Mouse (Mus musculus): ENCODE results near the gene Grik3. TPM values are rescaled to one million over a fixed set of nuclear protein-coding genes. Genes with fewer than 3 reads are reported as not detected.

Gene Grik3
- polyA plus RNA-seq, 1 experiment from 2014 or later: 0.23 TPM

DNA sequence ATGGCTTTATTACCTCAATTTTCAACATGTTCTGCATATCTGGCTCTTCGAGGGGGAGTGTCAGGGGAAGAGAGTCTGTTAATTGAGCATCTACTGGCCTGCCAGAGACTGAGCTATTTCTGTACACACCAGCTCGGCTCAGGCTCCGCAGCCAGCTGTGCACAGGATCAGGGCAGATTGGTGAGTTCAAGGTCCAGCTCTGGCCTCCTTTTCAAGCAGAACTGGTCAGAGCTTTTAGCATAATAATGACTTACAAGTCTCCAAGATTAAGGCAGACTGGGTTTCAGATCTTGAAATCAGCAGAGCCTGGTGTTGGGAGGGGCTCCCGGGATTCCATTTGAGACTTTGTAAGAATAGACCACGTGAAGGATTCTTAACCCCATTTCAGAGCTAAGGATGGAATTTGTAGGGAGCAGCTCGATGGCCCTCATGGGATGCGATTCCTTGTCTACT is 55.3 kb downstream of the Grik3 start:
- no peaks in the 10 kb centered on the region for H3K36me3 ChIP-seq
- no peak overlapping the region for H3K27ac ChIP-seq (ENCODE audit: poor library complexity, severe bottlenecking)
- no peaks in the 10 kb centered on the region for H3K4me1 ChIP-seq (replicated peaks)
- no peak overlapping the region for H3K4me3 ChIP-seq
- no peak for ATAC-seq (ENCODE audit: insufficient number of reproducible peaks, low FRiP score)
- WGBS: 52% methylated on average over 7 of the region's 7 CpGs
- no peak overlapping the region for H3K9ac ChIP-seq
- H3K27me3 ChIP-seq (replicated peaks): peaks cover 41% of the 10 kb centered on the region
- H3K9me3 ChIP-seq (replicated peaks): no peaks in the 10 kb centered on the region
- no peak overlapping the region for H3K4me2 ChIP-seq

DNA sequence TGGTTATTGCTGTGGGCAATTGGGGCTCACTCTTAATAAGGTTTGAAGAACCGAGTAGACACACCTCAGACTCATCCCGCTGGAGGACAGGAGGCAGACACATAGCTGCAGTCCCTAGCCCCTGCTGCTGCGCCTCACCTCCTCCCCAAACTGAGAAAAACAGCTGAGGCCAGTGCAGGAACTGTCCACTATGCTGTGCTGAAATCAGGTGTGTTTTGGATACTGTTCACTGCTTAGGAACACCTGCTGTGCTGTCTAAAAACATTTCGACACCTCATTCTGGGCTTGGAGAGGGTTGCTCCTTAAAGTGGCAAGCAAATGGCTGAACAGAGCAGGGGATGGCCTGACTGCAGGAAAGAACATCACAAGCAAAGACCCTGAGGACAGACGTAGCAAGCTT is 57.7 kb downstream of the Grik3 start:
- Histone ChIP-seq H3K27ac (ENCODE audit: poor library complexity, severe bottlenecking) (no peak overlapping the region), H3K9me3 (replicated peaks) (no peaks in the 10 kb centered on the region), H3K36me3 (no peaks in the 10 kb centered on the region), H3K9ac (no peak overlapping the region), H3K4me1 (replicated peaks) (no peaks in the 10 kb centered on the region), H3K4me3 (no peak overlapping the region), H3K27me3 (replicated peaks) (peaks cover 39% of the 10 kb centered on the region), H3K4me2 (no peak overlapping the region)
- 51% methylated on average over 5 of the region's 5 CpGs for WGBS
- no peak for ATAC-seq (ENCODE audit: insufficient number of reproducible peaks, low FRiP score)

DNA sequence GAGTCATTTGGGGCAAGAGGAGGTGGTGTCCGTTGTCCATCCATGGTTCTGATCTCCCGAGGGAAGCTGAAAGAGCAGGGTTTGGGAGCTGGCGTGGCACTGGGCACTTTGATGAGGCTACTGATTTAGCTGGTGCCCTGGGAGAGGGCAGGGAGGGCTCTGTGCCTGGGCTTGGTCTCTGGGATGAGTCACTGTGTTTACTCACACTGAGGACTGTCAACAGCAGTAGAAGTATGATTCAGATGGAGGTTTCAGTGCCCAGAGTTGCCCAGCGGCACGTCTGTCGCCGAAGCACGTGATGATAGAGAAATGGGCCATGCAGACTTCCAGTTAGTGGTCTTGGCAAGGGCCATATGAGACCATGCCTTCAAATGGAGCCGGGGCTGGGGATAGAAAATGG is 63.3 kb downstream of the Grik3 start:
- 81% methylated on average over 9 of the region's 9 CpGs for WGBS
- H3K27me3 ChIP-seq (replicated peaks): peaks cover 15% of the 10 kb centered on the region; the same call in 1 of the 2 replicates
- H3K4me2 ChIP-seq: no peak overlapping the region
- H3K27ac ChIP-seq (ENCODE audit: poor library complexity, severe bottlenecking): no peak overlapping the region
- ATAC-seq (ENCODE audit: insufficient number of reproducible peaks, low FRiP score): no peak
- no peaks in the 10 kb centered on the region for H3K9me3 ChIP-seq (replicated peaks)
- H3K36me3 ChIP-seq: no peaks in the 10 kb centered on the region
- H3K9ac ChIP-seq: no peak overlapping the region
- H3K4me1 ChIP-seq (replicated peaks): no peaks in the 10 kb centered on the region
- no peak overlapping the region for H3K4me3 ChIP-seq

DNA sequence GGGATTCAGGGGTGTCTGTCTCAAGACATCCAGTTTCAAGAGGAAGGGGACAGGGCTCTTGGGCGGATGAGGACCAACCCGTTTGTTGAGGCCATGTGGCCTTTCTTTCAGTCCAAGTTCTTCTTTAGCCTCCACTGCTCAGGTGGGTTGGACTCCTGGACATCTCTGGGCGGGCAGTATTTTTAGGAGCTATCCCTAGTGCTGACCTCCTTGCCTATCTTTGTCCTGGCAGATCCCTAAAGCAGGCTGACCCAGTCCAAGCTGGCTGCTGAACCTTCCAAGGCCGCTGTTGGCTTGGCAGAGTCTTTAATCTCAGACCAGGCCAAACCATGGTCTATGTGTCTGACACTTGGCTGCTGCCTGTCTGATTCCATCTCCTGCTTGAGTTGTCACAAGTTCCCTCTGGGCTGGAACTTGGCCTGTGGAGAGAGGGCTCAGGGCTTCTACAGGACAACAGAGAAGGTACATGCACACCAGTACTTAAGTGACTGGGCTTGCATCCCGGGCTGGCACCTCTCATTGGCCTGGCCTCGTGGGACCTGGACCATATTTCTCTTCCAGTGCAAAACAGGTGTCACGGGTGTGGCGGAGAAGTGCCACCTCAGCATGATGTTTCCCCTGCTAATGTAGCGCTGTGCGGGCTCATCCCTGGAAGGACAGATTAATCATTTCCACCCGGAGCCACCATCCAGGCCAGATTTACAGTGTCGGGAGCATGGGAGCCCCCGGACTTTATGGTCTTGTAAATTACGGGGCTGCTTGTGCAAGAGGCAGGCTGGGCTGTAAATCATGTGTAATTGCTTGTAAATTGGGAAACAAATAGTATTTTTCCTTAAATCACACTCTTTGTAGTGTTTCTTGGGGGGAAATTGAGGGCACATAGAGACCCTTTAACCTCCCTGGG is 66.2 kb downstream of the Grik3 start:
- peaks cover 17% of the 10 kb centered on the region; the same call in 1 of the 2 replicates for H3K27me3 ChIP-seq (replicated peaks)
- no peaks in the 10 kb centered on the region for H3K9me3 ChIP-seq (replicated peaks)
- H3K9ac ChIP-seq: no peak overlapping the region
- H3K36me3 ChIP-seq: no peaks in the 10 kb centered on the region
- no peak overlapping the region for H3K4me2 ChIP-seq
- no peak for ATAC-seq (ENCODE audit: insufficient number of reproducible peaks, low FRiP score)
- no peaks in the 10 kb centered on the region for H3K4me1 ChIP-seq (replicated peaks)
- no peak overlapping the region for H3K4me3 ChIP-seq
- no peak overlapping the region for H3K27ac ChIP-seq (ENCODE audit: poor library complexity, severe bottlenecking)
- WGBS: 80% methylated on average over 14 of the region's 14 CpGs

DNA sequence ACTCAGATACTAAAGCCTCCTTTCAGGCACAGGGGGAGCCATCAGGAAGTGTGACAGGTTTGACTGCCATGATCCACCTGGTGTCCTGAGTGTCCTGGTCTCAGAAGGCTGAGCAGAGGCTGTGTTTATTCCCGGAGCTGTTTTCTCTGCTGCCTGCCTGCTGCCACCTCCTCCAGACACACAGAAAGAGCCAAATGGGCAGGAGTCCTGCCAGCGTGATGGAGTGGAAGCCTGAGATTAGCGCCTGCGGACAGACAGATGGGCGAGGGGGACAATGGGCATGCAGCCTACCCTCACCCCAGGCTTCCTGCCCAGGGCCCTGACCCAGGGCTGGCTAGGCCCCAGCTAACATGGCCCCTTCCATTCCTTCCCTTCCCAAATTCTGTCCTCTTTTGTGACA is 69.1 kb downstream of the Grik3 start:
- no peak overlapping the region for H3K27ac ChIP-seq (ENCODE audit: poor library complexity, severe bottlenecking)
- H3K4me2 ChIP-seq: no peak overlapping the region
- no peaks in the 10 kb centered on the region for H3K9me3 ChIP-seq (replicated peaks)
- peaks cover 19% of the 10 kb centered on the region for H3K4me1 ChIP-seq (replicated peaks)
- WGBS: 58% methylated on average over 5 of the region's 5 CpGs
- H3K27me3 ChIP-seq (replicated peaks): 0 out of 2 replicates have a peak, but pooled peaks cover 14% of the 10 kb centered on the region
- H3K4me3 ChIP-seq: no peak overlapping the region
- no peak for ATAC-seq (ENCODE audit: insufficient number of reproducible peaks, low FRiP score)
- no peaks in the 10 kb centered on the region for H3K36me3 ChIP-seq
- H3K9ac ChIP-seq: no peak overlapping the region

DNA sequence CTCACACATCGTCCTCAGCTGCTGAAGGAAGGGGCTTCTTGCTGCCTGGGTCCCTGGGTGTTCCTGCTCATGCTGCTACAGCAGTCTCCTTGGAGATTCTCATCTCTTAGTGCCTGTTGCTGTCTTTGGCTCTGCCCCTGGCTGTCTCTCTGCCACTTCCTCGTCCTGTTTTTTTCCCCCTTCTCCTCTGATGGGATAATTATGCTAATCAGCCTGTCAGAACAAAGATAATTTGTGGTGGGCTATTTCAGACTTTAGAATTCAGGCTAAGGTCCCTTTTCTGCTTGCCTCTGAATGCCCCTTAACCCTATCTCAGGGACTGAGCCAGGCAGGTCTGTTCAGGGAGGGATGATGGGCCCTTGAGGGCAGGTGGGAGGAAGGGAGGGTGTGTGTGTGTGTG is 70.3 kb downstream of the Grik3 start:
- no peaks in the 10 kb centered on the region for H3K9me3 ChIP-seq (replicated peaks)
- no peaks in the 10 kb centered on the region for H3K36me3 ChIP-seq
- H3K4me2 ChIP-seq: no peak overlapping the region
- no peak overlapping the region for H3K9ac ChIP-seq
- 31% methylated on average over 2 of the region's 2 CpGs for WGBS
- H3K4me1 ChIP-seq (replicated peaks): peaks cover 22% of the 10 kb centered on the region
- H3K4me3 ChIP-seq: no peak overlapping the region
- no peak for ATAC-seq (ENCODE audit: insufficient number of reproducible peaks, low FRiP score)
- H3K27me3 ChIP-seq (replicated peaks): 0 out of 2 replicates have a peak, but pooled peaks cover 14% of the 10 kb centered on the region
- no peak overlapping the region for H3K27ac ChIP-seq (ENCODE audit: poor library complexity, severe bottlenecking)

DNA sequence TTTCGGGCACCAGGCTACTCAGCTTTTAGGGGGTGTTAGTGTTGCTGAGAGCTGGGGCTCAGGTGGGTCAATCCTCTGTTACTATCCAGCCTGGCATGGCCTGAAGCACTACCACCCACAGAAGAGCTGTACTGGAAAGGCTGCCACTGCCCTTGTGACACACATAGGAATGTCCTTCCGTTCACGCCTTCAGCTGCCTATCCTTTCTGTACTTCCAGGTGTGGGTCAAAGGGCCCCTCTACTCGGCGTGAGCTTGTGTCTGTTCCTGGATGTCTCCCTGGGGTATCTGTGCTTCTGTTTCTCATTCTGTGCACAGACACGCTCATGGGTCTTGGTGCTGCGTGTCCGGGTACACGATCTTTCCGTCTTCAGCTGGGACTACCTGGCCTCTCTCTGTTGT is 73.1 kb downstream of the Grik3 start:
- WGBS: 79% methylated on average over 10 of the region's 10 CpGs
- Histone ChIP-seq H3K9me3 (replicated peaks) (no peaks in the 10 kb centered on the region), H3K9ac (no peak overlapping the region), H3K4me1 (replicated peaks) (peaks cover 22% of the 10 kb centered on the region), H3K4me3 (no peak overlapping the region), H3K27me3 (replicated peaks) (0 out of 2 replicates have a peak, but pooled peaks cover 11% of the 10 kb centered on the region), H3K4me2 (no peak overlapping the region), H3K36me3 (no peaks in the 10 kb centered on the region), H3K27ac (ENCODE audit: poor library complexity, severe bottlenecking) (no peak overlapping the region)
- no peak for ATAC-seq (ENCODE audit: insufficient number of reproducible peaks, low FRiP score)

DNA sequence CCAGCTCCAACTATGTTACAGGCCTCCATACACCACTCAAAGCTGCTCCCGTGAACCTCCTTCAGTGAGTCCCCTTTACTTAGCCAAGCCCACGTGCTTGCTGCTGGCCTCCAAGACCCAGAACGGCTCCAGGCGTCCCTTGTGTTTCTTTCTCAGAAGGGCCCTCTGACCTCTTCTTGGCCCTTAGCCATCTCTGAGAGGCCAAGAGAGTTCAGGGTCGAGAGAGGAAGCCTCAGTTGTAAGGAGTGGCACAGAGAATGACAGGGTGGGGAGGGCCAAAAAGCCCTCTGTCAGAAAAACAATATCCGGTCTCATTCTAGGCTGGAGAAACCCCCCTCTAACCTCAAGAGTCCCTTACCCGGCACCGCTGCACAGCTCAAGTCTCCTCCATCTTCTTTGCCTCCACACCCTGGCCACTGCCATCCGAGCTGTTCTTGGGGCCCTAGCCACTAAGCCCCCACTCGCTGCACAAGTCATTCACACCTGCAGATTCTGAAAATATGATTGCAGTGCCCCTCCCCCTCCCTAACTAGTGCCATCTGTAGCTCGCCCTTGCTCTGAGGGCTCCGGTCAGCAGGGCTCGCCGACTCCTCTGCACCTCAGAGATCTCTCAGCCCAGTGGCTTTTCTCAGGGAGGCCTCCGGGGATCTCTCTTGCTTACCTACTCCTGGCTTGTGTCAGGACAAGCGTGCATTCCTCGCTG is 73.7 kb downstream of the Grik3 start:
- H3K4me3 ChIP-seq: no peak overlapping the region
- 50% methylated on average over 17 of the region's 17 CpGs for WGBS
- no peak overlapping the region for H3K27ac ChIP-seq (ENCODE audit: poor library complexity, severe bottlenecking)
- no peaks in the 10 kb centered on the region for H3K36me3 ChIP-seq
- peaks cover 15% of the 10 kb centered on the region; the same call in 1 of the 2 replicates for H3K27me3 ChIP-seq (replicated peaks)
- H3K9ac ChIP-seq: no peak overlapping the region
- ATAC-seq (ENCODE audit: insufficient number of reproducible peaks, low FRiP score): no peak
- no peak overlapping the region for H3K4me2 ChIP-seq
- H3K9me3 ChIP-seq (replicated peaks): no peaks in the 10 kb centered on the region
- H3K4me1 ChIP-seq (replicated peaks): peaks cover 22% of the 10 kb centered on the region

DNA sequence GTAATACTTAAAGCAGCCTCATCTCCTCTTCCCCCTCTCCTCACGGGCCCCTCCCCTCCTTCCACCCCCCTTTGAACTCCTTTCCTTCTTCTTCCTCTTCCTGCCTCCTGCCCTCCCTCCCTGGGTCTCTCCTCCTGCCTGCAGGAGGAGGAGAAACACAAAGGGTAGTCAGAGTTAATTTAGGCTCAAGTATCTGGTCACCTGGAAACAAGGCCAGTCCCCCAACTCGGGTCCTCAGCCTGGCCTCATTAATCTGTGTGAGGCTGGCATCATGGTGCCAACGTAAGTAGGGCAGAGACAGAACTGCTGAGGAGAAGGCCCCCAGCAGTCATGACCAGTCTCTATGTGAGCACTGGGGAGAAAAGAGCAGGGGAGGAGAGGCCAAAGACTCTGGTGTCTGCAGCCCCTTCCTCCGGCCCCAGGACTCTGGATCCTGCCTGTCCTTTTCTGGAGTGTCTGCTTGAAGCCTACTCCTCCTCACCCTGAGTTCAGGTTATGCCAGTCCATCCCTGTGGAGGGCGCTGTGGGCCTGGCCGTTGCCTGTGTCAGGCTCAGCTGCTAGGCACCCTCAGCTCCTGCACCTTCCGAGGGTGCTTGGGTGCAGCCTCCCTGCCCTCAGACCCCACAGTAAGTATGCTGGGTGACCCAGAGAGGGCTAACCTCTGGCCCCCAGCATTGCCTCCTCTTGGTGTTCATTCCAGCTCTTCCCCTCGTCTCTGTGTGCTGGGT is 75.4 kb downstream of the Grik3 start:
- 58% methylated on average over 7 of the region's 8 CpGs for WGBS
- ATAC-seq (ENCODE audit: insufficient number of reproducible peaks, low FRiP score): no peak
- no peak overlapping the region for H3K27ac ChIP-seq (ENCODE audit: poor library complexity, severe bottlenecking)
- no peak overlapping the region for H3K4me2 ChIP-seq
- no peaks in the 10 kb centered on the region for H3K9me3 ChIP-seq (replicated peaks)
- peaks cover 24% of the 10 kb centered on the region for H3K27me3 ChIP-seq (replicated peaks)
- peaks cover 22% of the 10 kb centered on the region for H3K4me1 ChIP-seq (replicated peaks)
- H3K36me3 ChIP-seq: no peaks in the 10 kb centered on the region
- no peak overlapping the region for H3K9ac ChIP-seq
- no peak overlapping the region for H3K4me3 ChIP-seq

DNA sequence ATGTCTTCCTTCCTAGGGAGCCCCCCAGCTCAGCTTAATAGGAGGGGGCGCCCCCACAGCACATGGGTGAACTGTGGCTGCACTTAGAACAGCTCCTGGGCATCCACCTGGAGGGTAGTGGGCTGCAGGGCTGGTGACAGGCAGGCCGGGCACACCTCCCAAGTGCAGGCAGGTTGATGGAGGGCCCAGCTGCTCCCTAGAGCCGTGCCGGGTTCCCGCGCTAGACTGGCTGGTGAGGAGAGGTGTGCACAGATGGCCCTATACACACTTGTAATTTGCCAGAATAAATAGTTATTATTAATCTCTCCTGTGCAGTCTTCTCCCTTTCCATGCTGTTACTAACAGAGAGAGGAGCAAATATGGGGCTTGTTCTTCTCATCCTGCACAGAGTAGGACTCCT is 77.7 kb downstream of the Grik3 start:
- no peak for ATAC-seq (ENCODE audit: insufficient number of reproducible peaks, low FRiP score)
- H3K4me1 ChIP-seq (replicated peaks): peaks cover 23% of the 10 kb centered on the region
- no peak overlapping the region for H3K4me2 ChIP-seq
- H3K27ac ChIP-seq (ENCODE audit: poor library complexity, severe bottlenecking): no peak overlapping the region
- H3K9me3 ChIP-seq (replicated peaks): no peaks in the 10 kb centered on the region
- peaks cover 41% of the 10 kb centered on the region for H3K27me3 ChIP-seq (replicated peaks)
- no peak overlapping the region for H3K4me3 ChIP-seq
- 86% methylated on average over 6 of the region's 6 CpGs for WGBS
- H3K9ac ChIP-seq: no peak overlapping the region
- H3K36me3 ChIP-seq: no peaks in the 10 kb centered on the region

All from heart, embryonic 12.5 days (tissue).